Comparison of ENCODE assay signal across 9 mouse cellular contexts in genomic region chr15:51592511-51593498, GRCm38 (mm10).
DNase-seq lines count a peak whose midpoint lies in the region; ATAC-seq and TF ChIP-seq lines count a peak whose summit lies in the region.
"Had no signal": no experiment of that assay in that cellular context is flagged by ENCODE, and none has a peak within 500 bp of the region (broad histone marks: within the 10 kb centered on the region; RNA-seq: fewer than 3 reads in every experiment).

No protein-coding gene starts in this region.

- H3K9me3 ChIP-seq in heart, embryonic 14.5 days (ENCODE audit: control insufficient read depth, low read length): no peaks in the 10 kb centered on the region

- peak overlapping the region; percentile 40 for H3K4me3 ChIP-seq in layer of hippocampus, adult 2 months
- H3K4me3 ChIP-seq in heart, embryonic 14.5 days (ENCODE audit: control insufficient read depth in 1 of 2, insufficient read depth in 1 of 2, low read depth in 1 of 2, low read length in 2 of 2): no peak overlapping the region
- H3K4me3 ChIP-seq in myocyte: peak overlapping the region; percentile 10

- H3K36me3 ChIP-seq in heart, embryonic 14.5 days (ENCODE audit: control insufficient read depth, insufficient read depth, low read length): no peaks in the 10 kb centered on the region
- no peaks in the 10 kb centered on the region for H3K36me3 ChIP-seq in myocyte (ENCODE audit: control insufficient read depth, insufficient read depth)

- peaks cover 2 to 3% of the 10 kb centered on the region in 2 experiments; a peak in 2 of 4 replicates for H3K4me1 ChIP-seq in heart, embryonic 14.5 days (ENCODE audit: control insufficient read depth in 2 of 2, insufficient read depth in 2 of 2, low read length in 2 of 2)

- TF ChIP-seq POLR2A in myocyte (IDR thresholded peaks at IDR 0.05; ENCODE audit: insufficient read length, low read depth): peak; percentile 53

- no peaks in the 10 kb centered on the region for H3K79me2 ChIP-seq in myocyte (ENCODE audit: control insufficient read depth, insufficient read depth)

- no peaks in the 10 kb centered on the region for H3K27me3 ChIP-seq in heart, embryonic 14.5 days (ENCODE audit: control insufficient read depth, insufficient read depth, low read length)
- H3K27me3 ChIP-seq in myocyte (ENCODE audit: control insufficient read depth, insufficient read depth, insufficient read length): no peaks in the 10 kb centered on the region

- WGBS in heart, embryonic 14.5 days: 61% methylated on average over 13 of the region's 13 CpGs

- peak; percentile 31; the same call in 1 of the 2 replicates for ATAC-seq in heart, embryonic 14.5 days (ENCODE audit: insufficient number of reproducible peaks, insufficient read depth, low FRiP score, low read depth)

- no peak overlapping the region for H3K9ac ChIP-seq in heart, embryonic 14.5 days (ENCODE audit: low read length)

- H3K4me2 ChIP-seq in heart, embryonic 14.5 days (ENCODE audit: low read length): peak overlapping the region; percentile 55
- peak overlapping the region; percentile 94 for H3K4me2 ChIP-seq in myocyte (ENCODE audit: low read depth)

- no peak overlapping the region for H3ac ChIP-seq in myocyte (ENCODE audit: control insufficient read depth, insufficient read length)

- H3K27ac ChIP-seq in layer of hippocampus, adult 2 months: no peak overlapping the region
- H3K27ac ChIP-seq in heart, embryonic 14.5 days (replicated peaks in 1 of 2; ENCODE audit: control insufficient read depth in 1 of 2, insufficient read depth in 1 of 2, low read depth in 2 of 2, low read length in 2 of 2): peak overlapping the region; percentile 34 to 47; a peak in 1 of 4 replicates
- H3K27ac ChIP-seq: macrophage had no signal

- no peak for DNase-seq in layer of hippocampus, adult 2 months (ENCODE audit: low spot score in 2 of 2)
- DNase-seq in layer of hippocampus, adult 18-20 months (ENCODE audit: low spot score in 2 of 2): no peak
- DNase-seq in adipocyte (ENCODE audit: low spot score): peak; percentile 69
- DNase-seq in frontal cortex, postnatal 36 days (ENCODE audit: low spot score in 2 of 2): no peak
- DNase-seq in thymus, postnatal 14 days: no peak
- DNase-seq in frontal cortex, postnatal 10 days (ENCODE audit: low spot score in 2 of 2): no peak

- TF ChIP-seq CTCF in layer of hippocampus, adult 2 months (conservative IDR thresholded peaks at IDR 0.05): no peak

TF ChIP-seq in myocyte, 11 proteins besides CTCF, POLR2A, EP300 and RAD21:
- no peak for TF ChIP-seq MAX (IDR thresholded peaks at IDR 0.05; ENCODE audit: low read depth)
- no peak for TF ChIP-seq SRF (IDR thresholded peaks at IDR 0.05; ENCODE audit: control insufficient read depth, insufficient read length, low read depth)
- peak; percentile 55 for TF ChIP-seq CEBPB (IDR thresholded peaks at IDR 0.05; ENCODE audit: insufficient read depth, poor library complexity, severe bottlenecking)
- TF ChIP-seq USF1 (IDR thresholded peaks at IDR 0.05; ENCODE audit: low read depth): no peak
- no peak for TF ChIP-seq TCF12 (IDR thresholded peaks at IDR 0.05; ENCODE audit: insufficient read depth, poor library complexity, severe bottlenecking)
- peak; percentile 28 for TF ChIP-seq POLR2AphosphoS2 (IDR thresholded peaks at IDR 0.05; ENCODE audit: insufficient read length, low read depth)
- no peak for TF ChIP-seq E2F4 (IDR thresholded peaks at IDR 0.05; ENCODE audit: insufficient read depth)

Comparison
In these comparisons a context has a peak if more than half of its experiments do, and no peak if none do; other contexts are left out.
1. H3K4me3 ChIP-seq: peak in layer of hippocampus, adult 2 months (single experiment) and myocyte (single experiment); none in heart, embryonic 14.5 days (0 of 2).